Mouse (Mus musculus): ENCODE data around the gene Pop5.

Gene Pop5

DNA sequence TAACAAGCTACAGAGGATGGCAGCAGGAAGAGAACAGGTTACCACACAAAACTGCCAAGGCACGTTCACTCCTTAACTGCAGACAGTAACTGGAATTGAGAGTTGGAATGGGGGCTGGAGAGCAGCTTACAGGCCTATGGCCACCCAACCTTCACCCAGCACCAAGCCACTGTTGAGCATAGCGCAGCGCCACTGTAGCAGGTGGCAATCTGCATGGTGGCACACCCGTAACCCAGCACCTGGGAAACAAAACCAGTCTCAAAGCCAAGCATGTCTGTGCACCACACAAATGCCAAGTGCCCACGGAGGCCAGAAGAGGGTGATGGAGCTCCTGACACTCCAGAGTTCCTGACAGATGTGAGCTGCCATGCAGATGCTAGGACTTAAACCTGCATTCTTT, 30.7 kb downstream of the Pop5 start:
- DNase-seq (ENCODE audit: low read depth), result no peak

DNA sequence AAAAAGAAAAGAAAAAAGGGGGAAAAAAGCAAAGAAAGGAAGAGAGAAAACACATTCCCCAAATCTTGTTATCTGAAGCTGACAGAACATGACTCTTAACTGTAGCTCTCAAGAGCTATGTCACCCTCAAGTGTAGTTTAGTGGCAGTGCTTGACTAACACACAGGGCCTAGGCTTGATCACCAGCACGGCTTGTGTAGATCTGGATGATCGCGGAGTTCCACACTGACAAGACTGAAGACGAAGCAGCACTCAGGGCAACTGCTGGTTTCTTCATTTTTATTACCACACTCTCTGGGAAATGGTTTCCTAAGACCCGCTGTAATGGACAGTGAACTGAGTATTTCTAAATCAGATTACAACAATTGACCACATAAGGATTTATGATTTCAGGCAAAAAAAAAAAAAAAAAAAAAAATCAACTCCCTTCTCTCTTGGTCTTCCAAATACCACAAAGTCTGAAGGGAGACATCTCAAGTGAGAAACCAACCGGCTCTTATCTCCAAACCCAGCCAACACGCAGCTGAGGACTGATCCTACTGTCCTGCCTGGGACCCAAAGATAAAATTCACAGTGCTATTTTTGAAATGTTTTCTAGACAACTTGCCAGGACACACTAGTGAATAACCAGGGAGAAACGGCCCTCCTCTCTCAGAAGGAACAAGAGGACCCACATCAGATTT, 31.3 kb downstream of the Pop5 start:
- peak; percentile 62 for DNase-seq (ENCODE audit: low read depth)

GRCm38 (mm10) chr5:115267469-115268045, 31.9 kb downstream of the Pop5 start:
- DNase-seq (ENCODE audit: low read depth), result no peak

- no peak for DNase-seq (ENCODE audit: low read depth)
Measured at GRCm38 (mm10) chr5:115268266-115268665, 32.6 kb downstream of the Pop5 start.

DNA sequence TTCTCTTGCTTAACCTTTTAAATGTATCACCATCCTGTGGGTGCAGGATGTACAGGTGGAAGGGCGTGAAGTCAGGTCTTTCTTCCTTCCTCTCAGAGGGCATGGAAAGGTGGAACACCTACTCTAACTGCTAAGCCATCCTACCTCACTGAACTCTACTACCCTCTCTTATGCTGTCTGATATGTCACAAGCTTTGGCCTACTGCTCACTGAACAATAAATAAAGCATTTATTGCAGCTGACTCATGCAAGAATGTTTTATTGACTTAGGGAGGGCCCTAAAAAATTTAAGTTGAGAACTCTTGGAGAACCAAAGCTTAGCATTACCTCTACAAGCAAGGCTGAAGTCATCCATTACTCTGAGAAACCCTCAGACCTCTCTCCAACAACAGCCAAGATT, 34.3 kb downstream of the Pop5 start:
- no peak for DNase-seq (ENCODE audit: low read depth)

DNA sequence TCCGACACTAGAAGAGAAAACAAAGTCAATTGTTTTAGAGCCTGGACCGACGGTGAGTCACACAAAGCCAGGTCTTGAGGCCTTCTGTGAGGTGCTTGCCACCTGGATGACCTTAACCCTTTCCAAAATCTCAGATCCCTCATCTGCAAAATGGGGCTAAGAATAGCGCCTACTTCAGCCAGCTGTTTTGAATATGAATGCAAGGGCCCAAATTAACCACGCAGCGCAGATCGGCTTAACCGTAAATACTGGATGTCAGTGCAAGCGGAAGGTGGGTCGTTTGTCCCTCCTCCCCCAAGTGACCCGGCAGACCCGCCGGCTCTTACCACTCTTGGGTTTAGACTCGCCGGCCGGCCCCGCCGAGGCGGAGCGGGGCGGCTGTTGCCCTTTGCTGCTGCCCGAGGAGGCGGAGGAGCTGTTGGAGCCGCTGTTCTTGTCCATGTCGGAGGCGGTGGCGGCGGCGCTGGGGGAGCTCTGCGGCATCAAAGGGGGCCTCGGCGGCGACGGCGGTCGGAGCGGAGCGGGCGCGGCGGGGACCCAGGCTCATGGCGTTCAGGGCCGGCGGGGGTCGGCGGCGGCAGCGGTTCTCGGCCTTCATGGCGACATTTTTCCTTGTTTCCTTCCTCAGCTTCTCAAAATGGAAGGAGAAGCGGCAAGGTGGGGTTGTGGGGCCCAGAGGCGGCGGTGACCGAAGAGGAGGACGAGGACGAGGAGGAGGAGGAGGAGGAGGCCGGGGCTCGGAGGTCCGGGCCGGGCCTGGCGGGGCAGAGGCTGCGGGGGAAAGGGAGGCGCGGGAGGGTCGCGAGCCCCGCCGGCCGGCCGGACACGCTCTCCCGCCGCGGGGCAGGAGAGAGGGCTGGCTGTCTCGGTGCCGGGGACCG, 36.5 kb downstream of the Pop5 start:
- DNase-seq (ENCODE audit: low read depth), result no peak

DNA sequence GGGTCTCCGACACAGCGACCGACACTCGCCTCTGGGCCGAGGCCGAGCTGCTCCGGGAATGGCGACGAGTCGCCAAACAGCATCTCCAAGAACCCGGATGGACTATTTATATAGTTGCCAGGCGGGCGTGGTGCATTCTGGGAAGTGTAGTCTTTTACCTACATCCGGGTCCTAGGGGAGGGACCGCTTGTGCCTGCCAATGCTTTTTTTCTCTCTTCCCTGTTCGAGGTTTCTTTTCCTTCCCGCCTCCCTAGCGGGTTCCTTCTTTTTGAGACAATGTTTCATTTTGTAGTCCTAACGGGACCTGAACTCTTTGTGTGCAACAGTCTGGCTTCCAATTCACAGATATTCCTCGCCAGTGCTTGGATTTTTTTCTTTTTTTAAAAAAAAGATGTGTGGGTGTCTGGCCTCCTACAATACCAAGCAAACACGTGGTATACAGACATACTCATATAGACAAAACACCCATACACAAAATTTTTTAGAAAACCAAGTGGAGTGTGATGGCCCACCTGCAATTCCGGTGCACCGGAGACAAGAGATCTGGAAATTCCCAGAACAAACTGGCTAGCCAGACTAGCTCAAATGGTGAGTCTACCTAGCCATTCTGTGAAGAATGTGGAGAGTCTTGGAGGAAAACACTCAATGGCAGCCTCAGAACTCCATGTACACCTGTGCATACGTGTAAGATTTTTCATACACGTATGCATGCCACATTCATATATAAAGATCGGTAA, 37.3 kb downstream of the Pop5 start, which contains the start of gene Rnf10:
TSS of gene Rnf10 (minus strand) at position 87 of the 737 bp plus-strand sequence.
- DNase-seq (ENCODE audit: low read depth), result peak; percentile 96

DNA sequence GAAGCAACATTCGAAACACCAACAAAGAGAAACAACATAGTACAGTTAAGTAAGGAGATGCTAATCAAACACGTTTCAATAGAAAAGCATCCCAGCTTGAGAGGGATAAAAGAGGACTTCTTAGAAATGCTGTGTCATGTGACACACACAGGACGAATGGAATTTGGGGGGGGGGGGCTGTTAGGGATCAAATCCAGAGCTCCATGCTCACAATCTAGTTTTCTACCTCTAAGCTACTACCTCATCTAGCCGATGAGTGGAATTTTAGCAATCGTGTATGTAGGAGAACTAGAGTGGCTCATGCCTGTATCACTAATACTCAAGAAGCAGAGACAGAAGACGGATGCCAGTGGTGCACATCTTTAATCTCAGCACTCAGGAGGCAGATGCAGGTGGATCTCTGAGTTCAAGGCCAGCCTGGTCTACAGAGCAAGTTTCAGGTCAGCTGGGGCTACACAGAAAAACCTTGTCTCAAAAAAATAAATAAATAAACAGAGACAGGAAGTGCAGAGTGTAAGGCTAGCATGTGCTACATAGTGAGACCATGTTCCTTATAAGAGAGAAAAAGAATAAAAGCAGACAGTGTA, 38.0 kb downstream of the Pop5 start:
- no peak for DNase-seq (ENCODE audit: low read depth)

DNA sequence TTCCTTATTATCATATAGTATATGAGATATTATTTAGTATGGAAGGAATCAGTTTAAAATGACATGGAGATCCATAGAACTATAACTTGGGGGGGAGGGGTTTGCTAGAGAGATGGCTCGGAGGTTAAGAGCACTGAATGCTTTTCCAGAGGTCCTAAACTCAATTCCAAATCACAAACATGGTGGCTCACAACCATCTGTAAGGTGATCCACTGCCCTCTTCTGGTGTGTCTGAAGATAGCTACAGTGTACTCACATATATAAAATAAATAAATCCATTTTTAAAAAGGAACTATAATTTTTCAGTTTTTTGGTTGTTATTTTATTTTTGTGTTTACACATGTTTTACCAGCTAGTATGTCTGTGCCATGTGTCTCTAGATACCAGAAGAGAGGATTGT, 38.7 kb downstream of the Pop5 start:
- no peak for DNase-seq (ENCODE audit: low read depth)

DNA sequence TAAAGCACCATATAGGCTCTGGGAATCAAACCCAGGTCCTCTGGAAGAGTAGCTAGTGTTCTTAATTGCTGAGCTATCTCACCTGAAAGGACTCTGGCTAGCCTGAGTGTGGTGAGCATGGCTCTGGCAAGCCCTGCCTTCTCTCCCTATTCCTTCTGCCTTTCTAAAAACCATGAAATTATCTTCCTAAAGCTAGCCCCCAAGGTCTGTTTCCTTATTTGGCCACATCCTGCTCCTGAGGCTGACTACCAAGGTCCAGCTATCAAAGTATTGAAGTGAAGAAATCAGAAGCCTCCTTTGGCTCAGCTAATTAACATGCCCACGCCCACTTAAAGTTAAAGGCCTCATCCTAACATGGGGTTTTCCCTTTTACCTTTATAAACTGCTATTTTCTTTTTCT, 39.1 kb downstream of the Pop5 start:
- DNase-seq (ENCODE audit: low read depth), result no peak

GRCm38 (mm10) chr5:115275998-115276397, 40.4 kb downstream of the Pop5 start:
- DNase-seq (ENCODE audit: low read depth), result no peak

GRCm38 (mm10) chr5:115278053-115278452, 42.4 kb downstream of the Pop5 start:
- DNase-seq (ENCODE audit: low read depth), result no peak

DNA sequence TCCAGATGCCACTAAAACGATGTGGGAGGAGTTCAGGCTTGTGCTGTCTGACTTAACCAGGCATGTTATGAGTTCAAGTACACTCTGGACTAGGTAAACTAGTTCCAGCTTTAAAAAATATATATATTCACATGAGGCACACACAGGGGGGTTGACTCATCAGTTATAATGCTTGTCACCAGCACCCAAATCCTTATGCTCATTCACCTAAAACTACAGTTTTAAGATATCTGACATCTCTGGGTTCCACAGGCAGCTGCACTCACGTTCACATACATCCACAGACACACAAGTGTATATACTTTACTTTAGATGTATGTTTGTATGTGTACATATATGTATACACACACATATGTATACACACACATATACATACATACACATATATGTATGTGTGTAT, 43.1 kb downstream of the Pop5 start:
- DNase-seq (ENCODE audit: low read depth), result no peak

DNA sequence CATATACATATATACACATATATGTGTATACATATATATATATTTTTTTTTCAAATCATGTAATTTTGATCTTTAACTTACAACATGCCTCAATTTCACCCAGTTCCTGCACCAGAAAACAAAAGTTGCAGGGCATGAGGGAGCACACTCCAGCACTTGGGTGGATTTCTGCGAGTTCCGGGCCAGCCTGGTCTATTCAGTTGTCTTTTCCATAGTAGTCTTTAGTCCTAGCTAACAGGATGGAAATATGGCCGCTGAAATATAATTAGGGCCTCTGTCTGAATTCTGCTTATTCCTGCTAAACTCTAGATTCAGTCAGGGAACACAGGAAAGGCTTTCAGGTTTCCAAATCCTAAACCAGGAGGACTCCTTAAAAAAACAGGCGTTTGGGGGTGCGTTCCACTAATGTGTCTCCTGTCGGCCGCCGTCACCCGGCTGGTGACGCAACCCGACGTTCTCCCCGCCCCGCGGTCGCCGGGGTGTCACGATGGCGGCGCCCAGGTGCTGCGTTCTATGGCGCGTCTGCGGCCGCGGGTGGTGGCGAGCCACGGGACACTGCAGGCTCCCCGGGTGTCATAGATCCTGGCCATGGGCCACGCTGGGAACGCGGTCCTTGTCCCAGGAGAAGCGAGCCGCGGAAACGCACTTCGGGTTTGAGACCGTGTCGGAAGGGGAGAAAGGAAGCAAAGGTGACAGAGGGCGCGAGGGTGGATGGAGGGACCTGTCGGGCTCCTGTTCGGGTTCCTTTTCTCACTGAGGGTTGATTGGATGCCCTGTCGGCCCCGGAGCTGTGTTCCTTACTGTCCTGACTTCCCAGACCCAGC, 43.8 kb downstream of the Pop5 start, which contains the start of gene Coq5:
TSS of gene Coq5 (plus strand) at position 441 of the 824 bp plus-strand sequence.
- DNase-seq (ENCODE audit: low read depth), result peak; percentile 69

DNA sequence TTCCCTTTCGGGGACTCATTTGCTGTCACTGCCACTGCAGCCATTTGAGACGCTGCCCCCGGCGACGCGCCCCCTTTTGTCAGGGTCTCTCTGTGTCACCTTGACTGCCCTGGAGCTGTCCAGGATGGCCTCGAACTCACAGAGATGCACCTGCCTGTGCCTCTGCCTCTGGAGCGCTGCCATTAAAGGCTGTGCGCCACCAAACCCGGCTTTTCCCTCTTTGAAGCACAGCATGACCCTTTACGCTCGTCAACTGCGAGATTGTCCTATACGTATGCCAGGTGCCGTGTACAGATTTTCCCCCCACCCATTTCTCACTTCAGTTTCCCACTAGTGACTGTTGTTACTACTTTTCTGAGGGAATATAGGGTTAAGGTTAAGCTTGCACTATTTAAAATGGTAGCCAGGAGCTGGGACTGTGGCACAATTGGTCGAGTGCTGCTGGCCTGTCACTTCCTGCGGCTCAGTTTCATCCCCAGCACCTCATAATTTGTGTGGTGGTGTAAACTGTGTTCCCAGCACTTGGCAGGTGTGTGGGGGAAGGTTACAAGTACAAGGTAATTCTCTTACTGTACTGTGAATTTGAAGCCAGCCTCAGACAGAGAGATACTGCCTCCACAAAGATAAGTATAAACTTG, 44.5 kb downstream of the Pop5 start:
- DNase-seq (ENCODE audit: low read depth), result no peak

DNA sequence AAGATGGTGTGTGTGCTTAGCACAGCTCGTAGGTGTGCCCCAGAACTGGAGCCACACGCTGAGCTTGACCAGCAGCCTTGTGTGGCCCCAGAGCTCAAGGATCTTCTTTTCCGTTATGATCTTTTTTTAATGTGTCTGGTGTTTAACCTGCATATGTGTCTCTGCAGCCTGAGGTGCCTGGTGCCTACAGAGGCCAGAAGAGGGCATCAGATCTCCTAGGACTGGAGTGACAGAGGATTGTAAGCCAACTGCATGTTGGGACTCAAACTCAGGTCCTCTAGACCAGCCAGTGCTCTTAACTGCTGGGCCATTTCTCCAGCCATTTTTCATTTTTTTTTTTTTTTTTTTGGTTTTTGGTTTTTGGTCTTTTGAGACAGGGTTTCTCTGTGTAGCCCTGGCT, 49.1 kb downstream of the Pop5 start:
- no peak for DNase-seq (ENCODE audit: low read depth)

- no peak for DNase-seq (ENCODE audit: low read depth)
Measured at GRCm38 (mm10) chr5:115294173-115294572, 58.5 kb downstream of the Pop5 start.

All from c-Kit-positive CD71-negative TER-119-negative erythroid progenitor cells, embryonic 14.5 days (primary cell).